In the genomic region with DNA sequence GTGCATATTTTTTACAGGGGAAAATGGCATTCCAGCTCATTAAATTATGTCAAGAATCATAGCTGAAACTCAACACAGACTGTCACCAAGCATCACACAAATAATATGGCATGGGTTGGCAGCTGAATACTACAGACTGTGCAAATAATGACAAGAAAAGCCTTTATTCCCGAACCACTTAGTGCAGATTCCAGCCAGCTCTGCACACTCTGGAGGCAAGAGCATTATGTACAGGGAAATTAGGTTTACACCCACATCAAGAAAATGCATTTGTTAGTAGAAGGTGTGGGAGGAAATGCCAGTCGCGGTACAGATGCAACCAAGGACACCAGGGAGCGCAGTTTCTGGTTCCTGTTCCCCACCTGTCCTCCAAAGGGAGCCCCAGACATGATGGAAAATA, we compare ENCODE assay signal across 12 mouse cellular contexts.
A peak's percentile ranks its signal among the peaks of the same experiment; 100 is the strongest.
DNase-seq lines count a peak whose midpoint lies in the region; ATAC-seq lines count a peak whose summit lies in the region.
"Had no signal": no experiment of that assay in that cellular context is flagged by ENCODE, and none has a peak within 500 bp of the region (broad histone marks: within the 10 kb centered on the region; RNA-seq: fewer than 3 reads in every experiment).

No protein-coding gene starts in this region.

- H3K4me2 ChIP-seq in forebrain, embryonic 14.5 days (ENCODE audit: low read length), result no peak overlapping the region
- H3K4me2 ChIP-seq in midbrain, embryonic 16.5 days (ENCODE audit: low read length), result no peak overlapping the region
- no peak overlapping the region for H3K4me2 ChIP-seq in liver, embryonic 12.5 days
- H3K4me2 ChIP-seq: liver, embryonic 11.5 days; neural tube, embryonic 13.5 days had no signal

- peaks cover 9% of the 10 kb centered on the region for H3K4me1 ChIP-seq in forebrain, embryonic 14.5 days (ENCODE audit: control insufficient read depth, insufficient read depth, low read length)
- peaks cover 5% of the 10 kb centered on the region; the same call in 1 of the 2 replicates for H3K4me1 ChIP-seq in midbrain, embryonic 16.5 days (ENCODE audit: control insufficient read depth, insufficient read depth, low read length)
- H3K4me1 ChIP-seq in liver, embryonic 12.5 days, result no peaks in the 10 kb centered on the region
- H3K4me1 ChIP-seq: neural tube, embryonic 13.5 days had no signal

- peak overlapping the region; percentile 49 for H3K27ac ChIP-seq in forebrain, embryonic 14.5 days (ENCODE audit: low read depth, low read length)
- peak overlapping the region; percentile 33; the same call in 1 of the 2 replicates for H3K27ac ChIP-seq in midbrain, embryonic 16.5 days (ENCODE audit: low read length)
- no peak overlapping the region for H3K27ac ChIP-seq in liver, embryonic 12.5 days
- H3K27ac ChIP-seq: gastrocnemius, adult 2 months; kidney, postnatal 0 days; neural tube, embryonic 13.5 days had no signal

- no peaks in the 10 kb centered on the region for H3K36me3 ChIP-seq in forebrain, embryonic 14.5 days (ENCODE audit: control insufficient read depth, insufficient read depth, low read length)
- no peaks in the 10 kb centered on the region for H3K36me3 ChIP-seq in midbrain, embryonic 16.5 days (ENCODE audit: control insufficient read depth, insufficient read depth, low read length)
- no peaks in the 10 kb centered on the region for H3K36me3 ChIP-seq in liver, embryonic 12.5 days
- H3K36me3 ChIP-seq: neural tube, embryonic 13.5 days had no signal

- ATAC-seq in forebrain, embryonic 14.5 days, result peak; percentile 95
- ATAC-seq in midbrain, embryonic 16.5 days, result peak; percentile 93
- ATAC-seq in activated CD4-positive, CD25-positive, alpha-beta regulatory T cell, adult 4 months, result no peak
- no peak for ATAC-seq in liver, embryonic 12.5 days

- H3K9me3 ChIP-seq in forebrain, embryonic 14.5 days (replicated peaks; ENCODE audit: control insufficient read depth, low read length), result no peaks in the 10 kb centered on the region
- no peaks in the 10 kb centered on the region for H3K9me3 ChIP-seq in midbrain, embryonic 16.5 days (replicated peaks; ENCODE audit: control insufficient read depth, low read length, poor library complexity, severe bottlenecking)
- no peaks in the 10 kb centered on the region for H3K9me3 ChIP-seq in liver, embryonic 12.5 days (replicated peaks)
- H3K9me3 ChIP-seq: neural tube, embryonic 13.5 days had no signal

- H3K4me3 ChIP-seq in forebrain, embryonic 14.5 days (ENCODE audit: low read depth, low read length), result no peak overlapping the region
- no peak overlapping the region for H3K4me3 ChIP-seq in midbrain, embryonic 16.5 days (ENCODE audit: low read depth, low read length)
- H3K4me3 ChIP-seq in liver, embryonic 12.5 days, result no peak overlapping the region
- H3K4me3 ChIP-seq: gastrocnemius, adult 2 months; neural tube, embryonic 13.5 days had no signal

- H3K27me3 ChIP-seq in forebrain, embryonic 14.5 days (replicated peaks; ENCODE audit: control insufficient read depth, insufficient read depth, low read length), result no peaks in the 10 kb centered on the region
- H3K27me3 ChIP-seq in midbrain, embryonic 16.5 days (ENCODE audit: control insufficient read depth, insufficient read depth, low read depth, low read length), result no peaks in the 10 kb centered on the region
- no peaks in the 10 kb centered on the region for H3K27me3 ChIP-seq in liver, embryonic 12.5 days (replicated peaks)
- H3K27me3 ChIP-seq: neural tube, embryonic 13.5 days had no signal

- 10% methylated on average over 4 of the region's 4 CpGs for WGBS in forebrain, embryonic 14.5 days
- 51% methylated on average over 4 of the region's 4 CpGs for WGBS in midbrain, embryonic 16.5 days
- WGBS in liver, embryonic 12.5 days (ENCODE audit: insufficient replicate concordance), result 68% methylated on average over 4 of the region's 4 CpGs

- H3K9ac ChIP-seq in forebrain, embryonic 14.5 days (ENCODE audit: low read length), result no peak overlapping the region
- H3K9ac ChIP-seq in midbrain, embryonic 16.5 days (ENCODE audit: low read depth, low read length), result no peak overlapping the region
- no peak overlapping the region for H3K9ac ChIP-seq in liver, embryonic 12.5 days
- H3K9ac ChIP-seq: neural tube, embryonic 13.5 days had no signal

- peak; percentile 55 for DNase-seq in brain, embryonic 18.5 days (ENCODE audit: low read depth, low spot score)
- peak; percentile 85 for DNase-seq in forebrain, embryonic 14.5 days (ENCODE audit: low spot score)
- DNase-seq in layer of hippocampus, adult 9-10 months (ENCODE audit: low spot score), result peak; percentile 55
- DNase-seq in urinary bladder, postnatal 36 days (ENCODE audit: low spot score in 2 of 2), result no peak
- DNase-seq: gastrocnemius, adult 2 months; spleen, adult 18-20 months had no signal

Comparison
In these comparisons a context has a peak if more than half of its experiments do, and no peak if none do; other contexts are left out.
1. DNase-seq: peak in brain, embryonic 18.5 days (single experiment), forebrain, embryonic 14.5 days (single experiment) and layer of hippocampus, adult 9-10 months (single experiment); none in urinary bladder, postnatal 36 days (0 of 2).
2. ATAC-seq: peak in forebrain, embryonic 14.5 days (single experiment) and midbrain, embryonic 16.5 days (single experiment); none in activated CD4-positive, CD25-positive, alpha-beta regulatory T cell, adult 4 months (single experiment) and liver, embryonic 12.5 days (single experiment).